Mouse (Mus musculus) MEL (cell line): ENCODE data around the gene Sla2.

ENCODE experiments used
- CTCF ChIP-seq, 3 experiments: IDR thresholded peaks in 2 of 3; conservative IDR thresholded peaks in 1 of 3; 2 replicates each; pipeline ENCODE4 v1.5.1; 2011 to 2012; ENCODE audit warnings: low read length in 3 of 3, low read depth in 2 of 3, mild to moderate bottlenecking in 2 of 3, improper control_type of control experiment in 1 of 3, inconsistent platforms in 1 of 3, mixed read lengths in 1 of 3, moderate library complexity in 1 of 3; ENCODE audit not compliant: control insufficient read depth in 1 of 3, insufficient read depth in 1 of 3, poor library complexity in 1 of 3, severe bottlenecking in 1 of 3
- NRF1 ChIP-seq: IDR thresholded peaks from 2 replicates; pipeline ENCODE4 v1.6.1; 2014; ENCODE audit warnings: low read depth, mild to moderate bottlenecking, inconsistent platforms, low read length, improper control_type of control experiment, moderate library complexity; ENCODE audit not compliant: poor library complexity, insufficient read depth, severe bottlenecking
- POLR2A ChIP-seq, 2 experiments: IDR thresholded peaks; 2 replicates each; pipeline ENCODE4 v1.6.1; 2011 to 2012; ENCODE audit warnings: low read length in 2 of 2, mild to moderate bottlenecking in 2 of 2, control low read depth in 1 of 2, improper control_type of control experiment in 1 of 2, low read depth in 1 of 2, moderate library complexity in 1 of 2; ENCODE audit not compliant: control insufficient read depth in 1 of 2, insufficient read depth in 1 of 2, poor library complexity in 1 of 2
- RCOR1 ChIP-seq: IDR thresholded peaks from 2 replicates; pipeline ENCODE4 v1.6.1; 2012; ENCODE audit warnings: low read depth, mild to moderate bottlenecking, inconsistent platforms, low read length, improper control_type of control experiment
- ZKSCAN1 ChIP-seq: IDR thresholded peaks from 2 replicates; pipeline ENCODE4 v1.6.1; 2012; ENCODE audit warnings: low read depth, mild to moderate bottlenecking, inconsistent platforms, low read length, improper control_type of control experiment, moderate library complexity

DNA sequence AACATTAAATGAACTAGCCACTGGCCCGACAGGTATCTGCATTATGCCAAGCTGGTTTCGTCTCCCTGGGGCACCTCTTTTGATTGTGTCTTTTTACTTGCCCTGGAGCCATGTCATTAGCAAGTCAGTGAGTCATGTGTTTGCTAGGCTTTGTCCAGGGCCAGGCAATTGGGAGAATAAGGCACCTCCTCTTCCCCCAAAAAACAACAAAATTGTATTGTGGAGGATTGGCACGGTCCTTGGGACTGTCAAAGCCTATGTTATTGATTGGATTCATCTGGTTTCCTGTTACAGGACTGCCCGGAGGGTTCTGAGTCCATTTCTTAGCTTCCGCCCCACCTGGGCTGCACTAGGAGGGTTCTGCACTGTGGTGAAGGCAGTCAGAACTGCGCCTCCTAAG is 39.3 kb downstream of the Sla2 start:
- TF ChIP-seq ZKSCAN1 (no peak), CTCF (IDR thresholded peaks at IDR 0.05 in 2 of 3, conservative IDR thresholded peaks at IDR 0.05 in 1 of 3; ENCODE audit: control insufficient read depth in 1 of 3, insufficient read depth in 1 of 3, low read depth in 2 of 3, low read length in 3 of 3, poor library complexity in 1 of 3, severe bottlenecking in 1 of 3) (no peak), RCOR1 (no peak), NRF1 (no peak), POLR2A (IDR thresholded peaks at IDR 0.05; ENCODE audit: control insufficient read depth in 1 of 2, insufficient read depth in 1 of 2, low read depth in 1 of 2, low read length in 2 of 2, poor library complexity in 1 of 2) (no peak)
